Mouse (Mus musculus) midbrain, embryonic 16.5 days (tissue): ENCODE measurements around the gene Sox6. TPM values are rescaled to one million over a fixed set of nuclear protein-coding genes. Genes with fewer than 3 reads are reported as not detected.

ENCODE experiments used
- ATAC-seq: fragments of 200-750 bp; cut with Nextera tagmentation; 2 replicates; pipeline ENCODE4 v1.8.0; 2017; ENCODE audit warnings: moderate TSS enrichment
- H3K27ac ChIP-seq: fragments of 300-500 bp; sonication (generic); 2 replicates; pipeline ENCODE4 v1.5.1; 2014; ENCODE audit warnings: mild to moderate bottlenecking, low read length, mixed read lengths
- H3K27me3 ChIP-seq: fragments of 300-500 bp; sonication (generic); 2 replicates; pipeline ENCODE4 v1.6.1; 2014; ENCODE audit warnings: low read depth, low read length, mixed read lengths; ENCODE audit not compliant: control insufficient read depth, insufficient read depth
- H3K36me3 ChIP-seq: fragments of 300-500 bp; sonication (generic); 2 replicates; pipeline ENCODE4 v1.6.1; 2014; ENCODE audit warnings: mild to moderate bottlenecking, low read length, moderate library complexity, mixed read lengths; ENCODE audit not compliant: control insufficient read depth, insufficient read depth
- H3K4me1 ChIP-seq: fragments of 300-500 bp; sonication (generic); 2 replicates; pipeline ENCODE4 v1.6.1; 2014; ENCODE audit warnings: mild to moderate bottlenecking, low read length, mixed read lengths; ENCODE audit not compliant: control insufficient read depth, insufficient read depth
- H3K4me2 ChIP-seq: fragments of 300-500 bp; sonication (generic); 2 replicates; pipeline ENCODE4 v1.6.1; 2014; ENCODE audit warnings: mild to moderate bottlenecking, low read length, mixed read lengths
- H3K4me3 ChIP-seq: fragments of 300-500 bp; sonication (generic); 2 replicates; pipeline ENCODE4 v1.5.1; 2014; ENCODE audit warnings: low read depth, mild to moderate bottlenecking, low read length, moderate library complexity, mixed read lengths
- H3K9ac ChIP-seq: fragments of 300-500 bp; sonication (generic); 2 replicates; pipeline ENCODE4 v1.6.1; 2014; ENCODE audit warnings: low read depth, low read length, mixed read lengths
- H3K9me3 ChIP-seq: fragments of 300-500 bp; sonication (generic); replicated peaks from 2 replicates; pipeline ENCODE4 v1.6.1; 2014; ENCODE audit warnings: mild to moderate bottlenecking, low read length, mixed read lengths; ENCODE audit not compliant: control insufficient read depth, poor library complexity, severe bottlenecking
- WGBS: fragments of 180-500 bp; shearing (Covaris S2); extraction: QIAGEN DNeasy Blood & Tissue Kit; methylation state at CpG from one replicate; pipeline ENCODE4 v1.1.7; 2014; 5-methylcytosine and 5-hydroxymethylcytosine counted together
- polyA plus RNA-seq: library from polyadenylated mRNA; unstranded; fragments of >200 nt; fragmentation: Nextera tagmentation; extraction: Ambion mirVana; gene quantifications from 2 replicates; pipeline ENCODE4 v1.2.1, GENCODE M21; 2015

Sox6 gene
- polyA plus RNA-seq, 1 experiment from 2014 or later = 47.2 TPM

GRCm38 (mm10) chr7:115766316-115766715 is 272.3 kb downstream of the Sox6 start:
- H3K9ac ChIP-seq = no peak overlapping the region
- no peak overlapping the region for H3K4me2 ChIP-seq
- H3K27ac ChIP-seq = no peak overlapping the region
- no peaks in the 10 kb centered on the region for H3K36me3 ChIP-seq
- no peaks in the 10 kb centered on the region for H3K4me1 ChIP-seq
- WGBS = 78% methylated on average over 8 of the region's 8 CpGs
- no peak overlapping the region for H3K4me3 ChIP-seq
- no peaks in the 10 kb centered on the region for H3K27me3 ChIP-seq
- no peaks in the 10 kb centered on the region for H3K9me3 ChIP-seq
- ATAC-seq = no peak

GRCm38 (mm10) chr7:115763851-115764250 is 274.7 kb downstream of the Sox6 start:
- no peak overlapping the region for H3K9ac ChIP-seq
- no peak overlapping the region for H3K4me2 ChIP-seq
- no peaks in the 10 kb centered on the region for H3K4me1 ChIP-seq
- no peak overlapping the region for H3K27ac ChIP-seq
- no peaks in the 10 kb centered on the region for H3K27me3 ChIP-seq
- H3K36me3 ChIP-seq = no peaks in the 10 kb centered on the region
- H3K4me3 ChIP-seq = no peak overlapping the region
- WGBS = 65% methylated on average over 2 of the region's 2 CpGs
- H3K9me3 ChIP-seq = no peaks in the 10 kb centered on the region
- ATAC-seq = no peak

GRCm38 (mm10) chr7:115758172-115758571 is 280.4 kb downstream of the Sox6 start:
- WGBS = 52% methylated on average over 1 of the region's 1 CpGs
- no peak overlapping the region for H3K4me2 ChIP-seq
- no peaks in the 10 kb centered on the region for H3K36me3 ChIP-seq
- no peaks in the 10 kb centered on the region for H3K27me3 ChIP-seq
- H3K27ac ChIP-seq = no peak overlapping the region
- H3K4me3 ChIP-seq = no peak overlapping the region
- H3K9ac ChIP-seq = no peak overlapping the region
- H3K4me1 ChIP-seq = peaks cover 3% of the 10 kb centered on the region; the same call in 1 of the 2 replicates
- no peaks in the 10 kb centered on the region for H3K9me3 ChIP-seq
- ATAC-seq = no peak

- Histone ChIP-seq H3K9me3 (no peaks in the 10 kb centered on the region), H3K4me1 (peaks cover 15% of the 10 kb centered on the region), H3K27me3 (no peaks in the 10 kb centered on the region), H3K27ac (no peak overlapping the region), H3K9ac (no peak overlapping the region), H3K4me3 (no peak overlapping the region), H3K4me2 (no peak overlapping the region), H3K36me3 (no peaks in the 10 kb centered on the region)
- 32% methylated on average over 4 of the region's 4 CpGs for WGBS
- ATAC-seq = no peak
Measured at GRCm38 (mm10) chr7:115755272-115755671, 283.3 kb downstream of the Sox6 start.

- H3K4me1 ChIP-seq = peaks cover 18% of the 10 kb centered on the region
- no peaks in the 10 kb centered on the region for H3K36me3 ChIP-seq
- no peak overlapping the region for H3K4me3 ChIP-seq
- whole genome bisulfite sequencing = 74% methylated on average over 7 of the region's 7 CpGs
- H3K4me2 ChIP-seq = no peak overlapping the region
- no peak for ATAC-seq
- H3K9me3 ChIP-seq = no peaks in the 10 kb centered on the region
- no peak overlapping the region for H3K9ac ChIP-seq
- no peak overlapping the region for H3K27ac ChIP-seq
- H3K27me3 ChIP-seq = no peaks in the 10 kb centered on the region
Measured at GRCm38 (mm10) chr7:115754216-115754615, 284.4 kb downstream of the Sox6 start.

- Histone ChIP-seq H3K27me3 (no peaks in the 10 kb centered on the region), H3K9me3 (no peaks in the 10 kb centered on the region), H3K4me1 (peaks cover 20% of the 10 kb centered on the region), H3K36me3 (no peaks in the 10 kb centered on the region), H3K4me2 (peak overlapping the region; percentile 27), H3K27ac (no peak overlapping the region), H3K9ac (no peak overlapping the region), H3K4me3 (no peak overlapping the region)
- ATAC-seq = peak; percentile 71; the same call in 1 of the 2 replicates
- WGBS = 7% methylated on average over 5 of the region's 5 CpGs
Measured at GRCm38 (mm10) chr7:115752121-115752634, 286.4 kb downstream of the Sox6 start.

- no peak overlapping the region for H3K27ac ChIP-seq
- no peak overlapping the region for H3K9ac ChIP-seq
- H3K36me3 ChIP-seq = no peaks in the 10 kb centered on the region
- no peak overlapping the region for H3K4me3 ChIP-seq
- no peak overlapping the region for H3K4me2 ChIP-seq
- peaks cover 20% of the 10 kb centered on the region for H3K4me1 ChIP-seq
- 22% methylated on average over 3 of the region's 3 CpGs for WGBS
- no peak for ATAC-seq
- no peaks in the 10 kb centered on the region for H3K27me3 ChIP-seq
- H3K9me3 ChIP-seq = no peaks in the 10 kb centered on the region
Measured at GRCm38 (mm10) chr7:115751083-115751482, 287.5 kb downstream of the Sox6 start.

- no peak overlapping the region for H3K9ac ChIP-seq
- H3K9me3 ChIP-seq = no peaks in the 10 kb centered on the region
- no peaks in the 10 kb centered on the region for H3K36me3 ChIP-seq
- H3K4me3 ChIP-seq = no peak overlapping the region
- no peak overlapping the region for H3K27ac ChIP-seq
- 37% methylated on average over 8 of the region's 8 CpGs for WGBS
- no peak overlapping the region for H3K4me2 ChIP-seq
- no peak for ATAC-seq
- H3K27me3 ChIP-seq = no peaks in the 10 kb centered on the region
- peaks cover 20% of the 10 kb centered on the region for H3K4me1 ChIP-seq
Measured at GRCm38 (mm10) chr7:115750275-115750825, 288.2 kb downstream of the Sox6 start.

GRCm38 (mm10) chr7:115747541-115747940 is 291.1 kb downstream of the Sox6 start:
- Histone ChIP-seq H3K4me1 (peaks cover 17% of the 10 kb centered on the region), H3K9me3 (no peaks in the 10 kb centered on the region), H3K27ac (no peak overlapping the region), H3K4me3 (no peak overlapping the region), H3K36me3 (no peaks in the 10 kb centered on the region), H3K9ac (no peak overlapping the region), H3K27me3 (no peaks in the 10 kb centered on the region), H3K4me2 (no peak overlapping the region)
- ATAC-seq = no peak
- WGBS = 38% methylated on average over 7 of the region's 7 CpGs
